Mouse (Mus musculus) limb, embryonic 13.5 days (tissue): ENCODE results near the gene Amz2. TPM values are rescaled to one million over a fixed set of nuclear protein-coding genes. Genes with fewer than 3 reads are reported as not detected.

Experiments
- ATAC-seq: fragments of 200-750 bp; cut with Nextera tagmentation; 2 replicates; pipeline ENCODE4 v1.8.0; 2017; ENCODE audit warnings: low read depth, moderate number of reproducible peaks, moderate TSS enrichment; ENCODE audit not compliant: low FRiP score
- H3K27ac ChIP-seq: fragments of 300-500 bp; sonication (generic); 2 replicates; pipeline ENCODE4 v1.5.1; 2015; ENCODE audit warnings: inconsistent platforms, mild to moderate bottlenecking, moderate library complexity
- H3K27me3 ChIP-seq: fragments of 300-500 bp; sonication (generic); 2 replicates; pipeline ENCODE4 v1.6.1; 2015; ENCODE audit warnings: mild to moderate bottlenecking, inconsistent platforms
- H3K36me3 ChIP-seq: fragments of 300-500 bp; sonication (generic); 2 replicates; pipeline ENCODE4 v1.6.1; 2015; ENCODE audit warnings: inconsistent platforms, mild to moderate bottlenecking, moderate library complexity
- H3K4me1 ChIP-seq: fragments of 300-500 bp; sonication (generic); 2 replicates; pipeline ENCODE4 v1.6.1; 2015; ENCODE audit warnings: inconsistent platforms
- H3K4me2 ChIP-seq: fragments of 300-500 bp; sonication (generic); replicated peaks from 2 replicates; pipeline ENCODE4 v1.6.1; 2015; ENCODE audit warnings: inconsistent platforms, mild to moderate bottlenecking, moderate library complexity
- H3K4me3 ChIP-seq: fragments of 300-500 bp; sonication (generic); 2 replicates; pipeline ENCODE4 v1.5.1; 2015; ENCODE audit warnings: moderate library complexity, mild to moderate bottlenecking, inconsistent platforms
- H3K9ac ChIP-seq: fragments of 300-500 bp; sonication (generic); 2 replicates; pipeline ENCODE4 v1.6.1; 2015; ENCODE audit warnings: mild to moderate bottlenecking, inconsistent platforms
- H3K9me3 ChIP-seq: fragments of 300-500 bp; sonication (generic); 2 replicates; pipeline ENCODE4 v1.6.1; 2016; ENCODE audit warnings: inconsistent platforms
- WGBS: fragments of 180-500 bp; shearing (Covaris S2); methylation state at CpG from one replicate; pipeline ENCODE4 v1.1.7; 2015; 5-methylcytosine and 5-hydroxymethylcytosine counted together
- polyA plus RNA-seq: library from polyadenylated mRNA; unstranded; fragments of >200 nt; fragmentation: Nextera tagmentation; extraction: Ambion mirVana; gene quantifications from 2 replicates; pipeline ENCODE4 v1.2.1, GENCODE M21; 2015

Amz2 gene
- polyA plus RNA-seq, 1 experiment from 2014 or later, result 48.5 TPM

DNA sequence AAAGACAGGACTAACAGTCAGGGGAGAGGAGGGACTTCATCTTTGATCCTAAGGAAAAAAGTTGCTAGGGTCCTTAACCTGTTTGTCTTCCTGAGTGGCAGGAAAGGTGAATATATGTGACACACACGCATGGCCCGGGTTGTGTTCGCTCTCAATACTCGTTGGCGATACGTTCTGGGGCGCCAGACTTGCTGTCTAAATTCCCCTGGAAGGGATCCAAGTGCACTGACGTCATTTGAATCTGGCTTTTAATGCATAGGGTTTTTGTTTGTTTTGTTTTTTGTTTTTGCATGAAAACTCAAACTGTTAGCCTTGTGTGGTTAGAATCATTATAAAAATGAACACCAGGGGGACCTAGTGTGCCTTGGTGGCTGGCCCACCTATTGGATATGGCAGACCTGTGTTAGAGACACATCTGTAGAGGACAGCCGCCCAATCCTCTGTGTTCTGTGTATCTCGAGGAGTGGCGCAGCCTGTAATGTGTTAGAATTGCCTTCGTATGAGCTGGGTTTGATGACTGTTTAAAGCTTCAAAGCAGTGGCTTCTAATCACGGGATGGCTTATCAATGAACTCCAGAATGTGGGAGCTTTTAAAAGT lies 19.8 kb downstream of the Amz2 start:
- Histone ChIP-seq H3K4me1 (peaks cover 5% of the 10 kb centered on the region), H3K36me3 (no peaks in the 10 kb centered on the region), H3K4me2 (no peak overlapping the region), H3K9me3 (no peaks in the 10 kb centered on the region), H3K27me3 (peaks cover 4% of the 10 kb centered on the region; the same call in 1 of the 2 replicates), H3K4me3 (no peak overlapping the region), H3K27ac (no peak overlapping the region), H3K9ac (no peak overlapping the region)
- no peak for ATAC-seq
- 51% methylated on average over 13 of the region's 13 CpGs for WGBS

GRCm38 (mm10) chr11:109451169-109451568 lies 25.4 kb downstream of the Amz2 start:
- Histone ChIP-seq H3K27me3 (no peaks in the 10 kb centered on the region), H3K4me1 (no peaks in the 10 kb centered on the region), H3K9me3 (no peaks in the 10 kb centered on the region), H3K9ac (no peak overlapping the region), H3K4me3 (no peak overlapping the region), H3K36me3 (no peaks in the 10 kb centered on the region), H3K27ac (no peak overlapping the region), H3K4me2 (no peak overlapping the region)
- WGBS, result 86% methylated on average over 11 of the region's 11 CpGs
- ATAC-seq, result no peak

DNA sequence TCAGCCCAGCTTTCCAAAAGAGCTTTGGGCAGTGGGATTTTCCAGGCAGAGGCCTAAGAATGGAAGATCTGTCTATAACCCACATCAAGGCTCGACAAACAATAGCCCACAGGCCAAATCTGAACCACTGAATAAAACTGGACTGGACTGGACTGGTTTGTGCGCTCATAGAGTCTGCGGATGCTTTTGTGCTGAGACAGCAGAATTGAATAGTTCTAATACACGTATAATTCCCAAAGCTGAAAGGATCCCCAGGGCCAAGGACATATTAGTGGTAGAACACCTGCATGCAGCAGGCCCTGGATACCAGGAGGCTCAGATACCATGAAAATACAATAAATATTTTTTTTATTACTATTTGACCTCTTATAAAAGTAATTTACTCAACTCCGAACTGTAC lies 30.5 kb downstream of the Amz2 start:
- no peaks in the 10 kb centered on the region for H3K36me3 ChIP-seq
- no peak overlapping the region for H3K9ac ChIP-seq
- H3K27me3 ChIP-seq, result no peaks in the 10 kb centered on the region
- ATAC-seq, result no peak
- no peak overlapping the region for H3K4me3 ChIP-seq
- no peaks in the 10 kb centered on the region for H3K9me3 ChIP-seq
- no peak overlapping the region for H3K27ac ChIP-seq
- no peak overlapping the region for H3K4me2 ChIP-seq
- no peaks in the 10 kb centered on the region for H3K4me1 ChIP-seq
- WGBS, result 85% methylated on average over 5 of the region's 5 CpGs

GRCm38 (mm10) chr11:109458165-109458564 lies 32.4 kb downstream of the Amz2 start:
- no peak overlapping the region for H3K9ac ChIP-seq
- no peaks in the 10 kb centered on the region for H3K9me3 ChIP-seq
- 95% methylated on average over 11 of the region's 11 CpGs for WGBS
- H3K36me3 ChIP-seq, result no peaks in the 10 kb centered on the region
- no peak overlapping the region for H3K4me3 ChIP-seq
- H3K4me2 ChIP-seq, result no peak overlapping the region
- no peaks in the 10 kb centered on the region for H3K27me3 ChIP-seq
- no peaks in the 10 kb centered on the region for H3K4me1 ChIP-seq
- no peak overlapping the region for H3K27ac ChIP-seq
- no peak for ATAC-seq

DNA sequence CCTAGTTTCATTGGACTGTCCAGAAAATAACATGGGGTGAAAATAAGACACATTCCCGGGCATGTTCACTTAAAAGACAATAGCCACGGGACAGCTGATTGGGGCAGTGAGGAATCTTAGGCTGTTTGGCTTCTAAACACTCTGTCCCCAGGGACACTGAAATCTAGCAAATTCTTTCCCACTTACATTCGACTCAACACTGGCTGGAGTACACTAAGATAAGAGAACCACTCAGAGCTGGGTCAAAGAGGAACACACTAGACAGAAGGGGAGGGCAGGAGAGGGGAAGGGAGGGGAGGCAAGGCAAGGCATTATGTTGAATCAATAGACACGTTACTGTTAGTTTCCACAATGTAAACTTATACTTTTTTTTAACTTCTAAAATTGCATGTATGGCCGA lies 34.8 kb downstream of the Amz2 start:
- ATAC-seq, result no peak
- 77% methylated on average over 5 of the region's 5 CpGs for WGBS
- Histone ChIP-seq H3K9me3 (no peaks in the 10 kb centered on the region), H3K27ac (no peak overlapping the region), H3K27me3 (no peaks in the 10 kb centered on the region), H3K4me2 (no peak overlapping the region), H3K4me3 (no peak overlapping the region), H3K36me3 (no peaks in the 10 kb centered on the region), H3K4me1 (no peaks in the 10 kb centered on the region), H3K9ac (no peak overlapping the region)

- no peaks in the 10 kb centered on the region for H3K9me3 ChIP-seq
- WGBS, result 91% methylated on average over 4 of the region's 4 CpGs
- ATAC-seq, result no peak
Measured at GRCm38 (mm10) chr11:109465068-109465467, 39.3 kb downstream of the Amz2 start.

GRCm38 (mm10) chr11:109466987-109467386 lies 41.2 kb downstream of the Amz2 start:
- Histone ChIP-seq H3K27ac (no peak overlapping the region), H3K4me2 (no peak overlapping the region), H3K4me1 (peaks cover 9% of the 10 kb centered on the region), H3K36me3 (no peaks in the 10 kb centered on the region), H3K9me3 (no peaks in the 10 kb centered on the region), H3K27me3 (peaks cover 17% of the 10 kb centered on the region), H3K4me3 (no peak overlapping the region), H3K9ac (no peak overlapping the region)
- 67% methylated on average over 8 of the region's 8 CpGs for WGBS
- ATAC-seq, result no peak

More at GRCm38 (mm10) chr11:109465068-109465467, 39.3 kb downstream of the Amz2 start:
- Histone ChIP-seq H3K27me3 (0 out of 2 replicates have a peak, but pooled peaks cover under 1% of the 10 kb centered on the region), H3K36me3 (no peaks in the 10 kb centered on the region), H3K4me3 (no peak overlapping the region), H3K4me1 (no peaks in the 10 kb centered on the region), H3K27ac (no peak overlapping the region), H3K9ac (no peak overlapping the region), H3K4me2 (no peak overlapping the region)

- peaks cover 14% of the 10 kb centered on the region for H3K4me1 ChIP-seq
- no peaks in the 10 kb centered on the region for H3K9me3 ChIP-seq
- H3K4me3 ChIP-seq, result no peak overlapping the region
- no peak overlapping the region for H3K9ac ChIP-seq
- H3K36me3 ChIP-seq, result no peaks in the 10 kb centered on the region
- H3K4me2 ChIP-seq, result no peak overlapping the region
- WGBS, result 92% methylated on average over 5 of the region's 5 CpGs
- no peak for ATAC-seq
- H3K27me3 ChIP-seq, result peaks cover 17% of the 10 kb centered on the region
- no peak overlapping the region for H3K27ac ChIP-seq
Measured at GRCm38 (mm10) chr11:109468133-109468532, 42.4 kb downstream of the Amz2 start.

DNA sequence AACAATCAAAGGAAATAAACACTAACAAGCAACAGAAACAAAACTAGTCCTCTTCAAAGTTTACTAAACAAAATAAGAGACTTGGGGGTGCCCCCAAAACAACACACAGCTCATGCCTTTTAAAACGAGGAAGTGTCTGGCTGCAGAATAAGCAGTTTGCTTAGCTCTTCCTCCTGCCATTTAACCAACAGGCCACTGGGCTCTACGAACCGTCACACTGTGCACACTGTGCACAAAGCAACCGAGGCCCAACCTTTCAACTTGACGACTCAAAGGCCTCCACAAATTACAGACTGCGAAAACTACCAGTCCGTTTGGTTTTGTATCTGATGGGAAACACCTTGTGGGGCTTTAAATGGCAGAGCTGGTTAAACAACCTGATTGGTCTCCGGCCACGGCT lies 44.4 kb downstream of the Amz2 start:
- Histone ChIP-seq H3K27ac (no peak overlapping the region), H3K9ac (no peak overlapping the region), H3K36me3 (no peaks in the 10 kb centered on the region), H3K4me3 (no peak overlapping the region), H3K9me3 (no peaks in the 10 kb centered on the region), H3K27me3 (peaks cover 26% of the 10 kb centered on the region), H3K4me2 (no peak overlapping the region), H3K4me1 (peaks cover 16% of the 10 kb centered on the region)
- ATAC-seq, result no peak
- WGBS, result 52% methylated on average over 9 of the region's 9 CpGs

DNA sequence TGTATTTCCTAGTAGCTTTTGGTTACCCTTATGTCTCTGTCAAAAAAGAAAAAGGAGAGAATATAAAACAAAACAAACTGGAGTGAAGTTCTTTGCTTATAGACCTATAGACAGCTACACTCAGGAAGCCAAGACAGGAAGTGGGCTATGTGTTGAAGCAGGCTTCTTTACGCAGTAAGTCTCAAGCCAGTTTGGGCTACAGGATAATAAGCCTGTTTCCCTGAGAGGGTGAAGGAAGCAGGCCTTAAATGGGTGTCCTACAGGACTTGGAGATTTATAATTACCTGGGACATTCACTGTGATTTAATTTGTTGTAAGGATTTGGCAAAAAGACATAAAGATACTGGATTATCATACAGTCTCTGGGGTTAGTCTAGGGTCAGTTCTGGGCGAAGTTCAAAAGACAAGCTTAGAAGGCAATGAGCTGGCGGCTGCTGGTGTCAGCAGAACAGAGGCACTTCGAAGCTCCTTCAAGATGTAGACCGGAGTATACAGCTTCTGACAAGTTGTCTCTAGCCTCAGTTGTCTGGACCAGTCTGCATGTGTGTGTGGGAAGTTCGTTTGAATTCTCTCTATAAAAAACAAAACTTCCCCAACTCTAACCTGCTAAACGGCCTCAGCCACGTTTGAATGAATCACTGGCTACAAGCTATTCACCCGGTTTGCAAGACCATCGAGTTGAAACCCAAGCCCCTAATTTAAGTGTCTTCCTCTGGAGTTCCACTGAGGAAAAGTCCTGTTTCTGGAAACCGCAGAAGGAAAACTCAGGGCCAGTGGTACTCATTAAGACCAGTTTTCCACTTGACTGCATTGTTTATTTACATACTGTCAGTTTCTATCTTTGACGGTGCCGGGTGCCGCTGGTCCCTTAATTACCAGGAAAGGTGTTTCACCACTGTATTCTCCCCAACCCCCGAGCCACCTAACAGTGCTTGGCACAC lies 45.4 kb downstream of the Amz2 start:
- ATAC-seq, result no peak
- H3K4me1 ChIP-seq, result peaks cover 16% of the 10 kb centered on the region
- no peaks in the 10 kb centered on the region for H3K36me3 ChIP-seq
- no peak overlapping the region for H3K27ac ChIP-seq
- H3K9me3 ChIP-seq, result no peaks in the 10 kb centered on the region
- peak overlapping the region; percentile 91 for H3K4me2 ChIP-seq
- peaks cover 33% of the 10 kb centered on the region for H3K27me3 ChIP-seq
- no peak overlapping the region for H3K9ac ChIP-seq
- 26% methylated on average over 15 of the region's 15 CpGs for WGBS
- H3K4me3 ChIP-seq, result 0 out of 2 replicates have a peak overlapping the region, but pooled peaks have one; percentile 74

- Histone ChIP-seq H3K9ac (peak overlapping the region; percentile 82), H3K36me3 (no peaks in the 10 kb centered on the region), H3K4me2 (peak overlapping the region; percentile 91), H3K27ac (no peak overlapping the region), H3K27me3 (peaks cover 39% of the 10 kb centered on the region), H3K9me3 (no peaks in the 10 kb centered on the region), H3K4me3 (peak overlapping the region; percentile 74), H3K4me1 (peaks cover 16% of the 10 kb centered on the region)
- ATAC-seq, result no peak
- WGBS, result under 1% methylated on average over 33 of the region's 33 CpGs
Measured at GRCm38 (mm10) chr11:109472171-109472691, 46.5 kb downstream of the Amz2 start.

DNA sequence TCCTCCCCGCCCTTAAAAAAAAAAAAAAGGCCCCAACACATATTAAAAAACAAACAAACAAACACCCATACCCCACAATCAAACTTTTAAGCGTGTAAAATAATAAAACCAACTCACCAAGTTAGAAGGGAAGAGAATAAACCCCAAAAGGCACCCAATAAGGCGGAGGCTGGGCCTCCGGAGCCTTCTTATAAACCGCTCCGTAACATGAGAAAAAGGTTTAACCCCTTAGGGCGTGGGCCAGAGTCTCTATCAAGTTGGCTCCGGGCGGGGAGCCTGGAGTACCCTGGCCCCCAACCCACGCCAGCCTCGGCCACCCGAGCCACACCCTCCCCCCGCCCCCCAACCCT lies 47.0 kb downstream of the Amz2 start:
- Histone ChIP-seq H3K9ac (peak overlapping the region; percentile 82), H3K4me2 (peak overlapping the region; percentile 91), H3K27me3 (peaks cover 39% of the 10 kb centered on the region), H3K4me1 (peaks cover 16% of the 10 kb centered on the region), H3K4me3 (peak overlapping the region; percentile 74), H3K9me3 (no peaks in the 10 kb centered on the region), H3K36me3 (no peaks in the 10 kb centered on the region), H3K27ac (no peak overlapping the region)
- WGBS, result 0% methylated on average over 13 of the region's 13 CpGs
- no peak for ATAC-seq
